Mouse (Mus musculus) lung, adult 18-20 months (tissue): ENCODE measurements around the gene Nrxn3.

ENCODE experiments used
- DNase-seq, 2 experiments: peaks; one replicate each; pipeline ENCODE4 v3.0.0; 2022; ENCODE audit warnings: mixed read lengths in 2 of 2

The Nrxn3 gene

GRCm38 (mm10) chr12:89719194-89720080 lies 996.8 kb downstream of the Nrxn3 start:
- peak in 1 of 2 experiments; percentile 1 for DNase-seq

GRCm38 (mm10) chr12:89720945-89721344 lies 998.3 kb downstream of the Nrxn3 start:
- no peak for DNase-seq

GRCm38 (mm10) chr12:89722462-89722861 lies 999.8 kb downstream of the Nrxn3 start:
- DNase-seq = no peak

GRCm38 (mm10) chr12:89724048-89724447 lies 1001.4 kb downstream of the Nrxn3 start:
- no peak for DNase-seq

- no peak for DNase-seq
Measured at GRCm38 (mm10) chr12:89742326-89742725, 1019.6 kb downstream of the Nrxn3 start.

GRCm38 (mm10) chr12:89742796-89743195 lies 1020.1 kb downstream of the Nrxn3 start:
- no peak for DNase-seq

GRCm38 (mm10) chr12:89764191-89765082 lies 1041.8 kb downstream of the Nrxn3 start:
- no peak for DNase-seq

GRCm38 (mm10) chr12:89765179-89765578 lies 1042.5 kb downstream of the Nrxn3 start:
- DNase-seq = no peak

- DNase-seq = no peak
Measured at GRCm38 (mm10) chr12:89788794-89789193, 1066.1 kb downstream of the Nrxn3 start.

GRCm38 (mm10) chr12:89789981-89790380 lies 1067.3 kb downstream of the Nrxn3 start:
- no peak for DNase-seq

GRCm38 (mm10) chr12:89791829-89792228 lies 1069.2 kb downstream of the Nrxn3 start:
- no peak for DNase-seq

GRCm38 (mm10) chr12:89794741-89795140 lies 1072.1 kb downstream of the Nrxn3 start:
- DNase-seq = no peak

- DNase-seq = no peak
Measured at GRCm38 (mm10) chr12:89808217-89808616, 1085.5 kb downstream of the Nrxn3 start.

GRCm38 (mm10) chr12:89810146-89810545 lies 1087.5 kb downstream of the Nrxn3 start:
- DNase-seq = no peak

- DNase-seq = peak; percentile 16 to 44
Measured at GRCm38 (mm10) chr12:89811815-89812549, 1089.3 kb downstream of the Nrxn3 start.

- no peak for DNase-seq
Measured at GRCm38 (mm10) chr12:89812550-89813207, 1090.0 kb downstream of the Nrxn3 start.

- no peak for DNase-seq
Measured at GRCm38 (mm10) chr12:89813294-89813693, 1090.6 kb downstream of the Nrxn3 start.

- no peak for DNase-seq
Measured at GRCm38 (mm10) chr12:89813718-89814117, 1091.0 kb downstream of the Nrxn3 start.

- no peak for DNase-seq
Measured at GRCm38 (mm10) chr12:89814536-89814935, 1091.9 kb downstream of the Nrxn3 start.

- DNase-seq = no peak
Measured at GRCm38 (mm10) chr12:89817072-89817773, 1094.5 kb downstream of the Nrxn3 start.

- DNase-seq = no peak
Measured at GRCm38 (mm10) chr12:89818200-89818599, 1095.5 kb downstream of the Nrxn3 start.

- no peak for DNase-seq
Measured at GRCm38 (mm10) chr12:89822141-89822540, 1099.5 kb downstream of the Nrxn3 start.
